Mouse (Mus musculus) layer of hippocampus, adult 2 months (tissue): ENCODE data around the gene Ptges3l. TPM values are rescaled to one million over a fixed set of nuclear protein-coding genes. Genes with fewer than 3 reads are reported as not detected.
A peak's percentile ranks its signal among the peaks of the same experiment; 100 is the strongest.

Experiments
- DNase-seq, 2 experiments: peaks; one replicate each; pipeline ENCODE4 v3.0.0; 2022; ENCODE audit warnings: low spot score in 2 of 2
- H3K27ac ChIP-seq: fragments of 200-600 bp; 2 replicates; pipeline ENCODE4 v1.8.1; 2022
- H3K4me3 ChIP-seq: fragments of 200-600 bp; 2 replicates; pipeline ENCODE4 v1.8.1; 2022; ENCODE audit warnings: mild to moderate bottlenecking
- CTCF ChIP-seq: fragments of 200-600 bp; conservative IDR thresholded peaks from 2 replicates; pipeline ENCODE4 v1.8.1; 2022; ENCODE audit warnings: antibody characterized with exemption, mild to moderate bottlenecking, moderate library complexity
- total RNA-seq, 2 experiments: library from RNA; stranded (reverse); gene quantifications; 2 replicates each; pipeline ENCODE4 v1.2.3; 2021

The Ptges3l gene
- total RNA-seq, 2 experiments from 2014 or later: 0.71 to 2.0 TPM

GRCm38 (mm10) chr11:101465101-101465868 lies 40.2 kb upstream of the Ptges3l start:
- H3K27ac ChIP-seq: peak overlapping the region; percentile 81
- TF ChIP-seq CTCF: 0 out of 2 replicates have a peak, but pooled peaks have one; percentile 6
- H3K4me3 ChIP-seq: peak overlapping the region; percentile 63
- peak in 1 of 2 experiments; percentile 30 for DNase-seq

DNA sequence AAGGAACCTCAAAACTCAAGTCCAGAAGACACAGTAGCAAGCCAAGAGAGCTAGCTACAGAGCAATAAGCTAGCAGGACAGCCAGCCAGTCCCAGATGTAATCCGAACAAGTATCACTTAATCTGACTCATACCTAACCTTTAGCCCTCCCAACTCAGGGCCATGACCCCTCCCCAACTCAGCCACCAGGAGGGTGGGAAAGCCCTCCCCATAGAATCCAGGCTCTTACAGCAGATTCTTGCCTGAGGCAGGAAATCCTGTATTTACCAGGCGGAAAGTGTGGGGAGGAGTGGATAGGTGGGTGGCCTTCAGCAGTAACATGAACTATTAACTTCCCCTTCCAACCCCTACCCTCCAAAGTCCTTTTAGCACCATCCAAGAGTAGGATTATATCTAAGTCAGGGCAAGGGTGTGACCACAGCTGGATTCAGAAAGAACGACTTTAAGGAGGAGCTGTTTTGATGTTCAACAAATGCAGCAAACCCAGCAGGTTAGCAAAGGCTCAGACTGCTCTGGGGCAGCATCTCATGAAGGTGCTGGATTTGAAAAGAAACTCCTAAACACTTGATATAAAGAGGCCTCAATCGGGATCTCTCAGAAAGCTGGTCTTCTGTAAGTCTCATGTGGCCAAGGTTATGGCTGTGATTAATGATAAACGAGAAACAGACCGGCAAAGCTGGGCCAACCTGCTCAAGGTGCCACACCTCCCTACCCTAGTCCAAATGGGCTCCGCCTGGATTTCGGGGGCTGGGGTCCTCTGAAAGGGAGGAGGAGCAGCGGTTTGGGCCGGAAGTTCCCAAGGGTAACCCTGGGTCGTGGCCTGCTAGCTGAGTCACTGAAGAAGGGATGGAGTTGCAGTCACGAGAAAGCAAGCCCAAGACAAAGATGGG lies 39.3 kb upstream of the Ptges3l start, which contains the start of gene Rnd2:
Rnd2 (plus strand) TSS at position 789 of the 890 bp plus-strand sequence.
- Histone ChIP-seq H3K27ac (peak within 1 kb of the TSS; percentile 81), H3K4me3 (peak within 1 kb of the TSS; percentile 63)
- no peak for DNase-seq
- no peak for TF ChIP-seq CTCF

GRCm38 (mm10) chr11:101462583-101463440 lies 37.7 kb upstream of the Ptges3l start:
- TF ChIP-seq CTCF: no peak
- H3K4me3 ChIP-seq: no peak overlapping the region
- H3K27ac ChIP-seq: no peak overlapping the region
- no peak for DNase-seq

- no peak for DNase-seq
- no peak overlapping the region for H3K27ac ChIP-seq
These were observed 37.0 kb upstream of the Ptges3l start for GRCm38 (mm10) chr11:101462141-101462540.

DNA sequence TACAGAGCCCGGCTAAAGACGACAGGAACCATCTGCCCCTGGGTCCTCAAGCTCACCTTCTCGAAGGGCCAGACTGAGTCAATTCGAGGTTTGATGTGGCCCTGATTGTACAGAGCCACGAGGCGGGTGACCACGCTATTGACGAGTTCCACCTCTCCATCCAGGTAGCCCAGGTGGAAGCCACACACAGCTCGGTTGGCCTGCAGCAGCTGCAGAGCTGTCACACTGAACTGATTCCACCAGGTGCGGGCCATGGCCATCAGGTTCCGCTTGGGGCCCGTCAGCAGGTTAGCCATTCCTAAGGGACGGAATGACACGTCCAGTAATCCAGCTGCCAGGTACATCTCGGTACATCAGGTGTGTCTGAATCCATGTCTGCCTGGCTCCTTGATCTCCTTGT lies 35.2 kb upstream of the Ptges3l start:
- no peak for DNase-seq
- H3K27ac ChIP-seq: no peak overlapping the region
- no peak for TF ChIP-seq CTCF
- no peak overlapping the region for H3K4me3 ChIP-seq

More at GRCm38 (mm10) chr11:101462141-101462540, 37.0 kb upstream of the Ptges3l start:
- no peak overlapping the region for H3K4me3 ChIP-seq
- TF ChIP-seq CTCF: no peak

- DNase-seq: no peak
- Histone ChIP-seq H3K4me3 (no peak overlapping the region), H3K27ac (no peak overlapping the region)
- TF ChIP-seq CTCF: no peak
These were observed 34.6 kb upstream of the Ptges3l start for GRCm38 (mm10) chr11:101459716-101460115.

GRCm38 (mm10) chr11:101458217-101458616 lies 33.1 kb upstream of the Ptges3l start:
- no peak for DNase-seq
- no peak for TF ChIP-seq CTCF
- H3K4me3 ChIP-seq: no peak overlapping the region
- no peak overlapping the region for H3K27ac ChIP-seq

DNA sequence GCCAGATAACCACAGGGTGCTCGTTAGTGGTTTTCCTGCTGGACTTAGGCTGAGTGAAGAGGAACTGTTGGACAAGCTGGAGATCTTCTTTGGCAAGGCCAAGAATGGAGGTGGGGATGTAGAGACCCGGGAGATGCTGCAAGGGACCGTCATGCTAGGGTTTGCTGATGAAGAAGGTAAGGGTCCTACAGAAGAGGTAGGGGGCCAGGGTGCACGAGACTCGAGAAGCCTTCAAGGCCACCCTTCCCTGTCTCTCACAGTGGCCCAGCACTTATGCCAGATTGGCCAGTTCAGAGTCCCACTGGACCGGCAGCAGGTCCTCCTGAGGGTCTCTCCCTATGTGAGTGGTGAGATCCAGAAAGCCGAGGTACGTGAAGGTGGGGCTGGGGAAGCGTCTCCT lies 32.5 kb upstream of the Ptges3l start:
- no peak overlapping the region for H3K4me3 ChIP-seq
- H3K27ac ChIP-seq: no peak overlapping the region
- no peak for TF ChIP-seq CTCF

GRCm38 (mm10) chr11:101455627-101456026 lies 30.5 kb upstream of the Ptges3l start:
- Histone ChIP-seq H3K27ac (no peak overlapping the region), H3K4me3 (no peak overlapping the region)
- TF ChIP-seq CTCF: no peak
- no peak for DNase-seq

More for the DNA sequence above, 32.5 kb upstream of the Ptges3l start:
- DNase-seq: no peak

DNA sequence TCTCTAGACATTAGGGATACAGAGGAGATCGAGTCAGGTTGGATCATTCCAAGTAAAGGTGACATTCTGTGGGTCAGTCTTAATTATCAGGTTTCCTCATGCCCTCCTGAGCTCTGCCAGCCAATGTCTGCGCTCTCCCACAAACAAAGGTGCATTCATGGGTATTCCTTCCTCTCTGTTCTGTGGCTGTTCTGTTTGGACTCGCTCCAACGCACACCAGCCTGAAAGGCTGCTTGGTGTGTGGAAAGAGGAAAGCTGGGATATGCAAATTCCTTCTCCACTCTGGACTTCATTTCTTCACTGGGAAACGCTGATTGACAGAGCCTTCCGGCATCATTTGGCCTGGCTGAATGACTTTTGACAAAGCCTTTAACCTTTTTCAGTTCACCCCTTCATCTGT lies 29.6 kb upstream of the Ptges3l start:
- Histone ChIP-seq H3K4me3 (no peak overlapping the region), H3K27ac (no peak overlapping the region)
- TF ChIP-seq CTCF: no peak
- no peak for DNase-seq

- Histone ChIP-seq H3K27ac (no peak overlapping the region), H3K4me3 (no peak overlapping the region)
- no peak for DNase-seq
- no peak for TF ChIP-seq CTCF
These were observed 27.1 kb upstream of the Ptges3l start for GRCm38 (mm10) chr11:101452093-101452774.

GRCm38 (mm10) chr11:101451536-101451935 lies 26.4 kb upstream of the Ptges3l start:
- Histone ChIP-seq H3K27ac (no peak overlapping the region), H3K4me3 (no peak overlapping the region)
- DNase-seq: no peak
- no peak for TF ChIP-seq CTCF
